Mouse (Mus musculus): ENCODE results near the gene Fggy.

- TF ChIP-seq CTCF (IDR thresholded peaks at IDR 0.05; ENCODE audit: control insufficient read depth, insufficient read depth, insufficient read length) = no peak
- TF ChIP-seq CEBPB (IDR thresholded peaks at IDR 0.05; ENCODE audit: low read depth) = no peak
Observed at GRCm38 (mm10) chr4:95519975-95520642, 37.2 kb upstream of the Fggy start.
